Mouse (Mus musculus) myocyte (in vitro differentiated cells): ENCODE results near the gene Mepce.
A peak's percentile ranks its signal among the peaks of the same experiment; 100 is the strongest.

Source experiments
- E2F4 ChIP-seq: IDR thresholded peaks from one replicate; pipeline ENCODE4 v1.6.1; 2011; ENCODE audit warnings: mild to moderate bottlenecking, control low read depth, moderate library complexity; ENCODE audit not compliant: insufficient read depth
- MAX ChIP-seq: IDR thresholded peaks from one replicate; pipeline ENCODE4 v1.6.1; 2011; ENCODE audit warnings: low read depth, mild to moderate bottlenecking, control low read depth
- MYOD1 ChIP-seq, 3 experiments: IDR thresholded peaks; one replicate each; pipeline ENCODE4 v1.6.1; 2011; ENCODE audit warnings: control low read depth in 2 of 3, low read depth in 2 of 3, mild to moderate bottlenecking in 2 of 3, moderate library complexity in 1 of 3; ENCODE audit not compliant: insufficient read length in 2 of 3, control insufficient read depth in 1 of 3
- POLR2A ChIP-seq: IDR thresholded peaks from one replicate; pipeline ENCODE4 v1.6.1; 2011; ENCODE audit warnings: low read depth, mild to moderate bottlenecking, control low read depth, moderate library complexity; ENCODE audit not compliant: insufficient read length
- POLR2AphosphoS2 ChIP-seq: IDR thresholded peaks from one replicate; pipeline ENCODE4 v1.6.1; 2011; ENCODE audit warnings: low read depth, control low read depth; ENCODE audit not compliant: insufficient read length
- REST ChIP-seq: IDR thresholded peaks from one replicate; pipeline ENCODE4 v1.6.1; 2011; ENCODE audit warnings: mild to moderate bottlenecking, control low read depth, moderate library complexity; ENCODE audit not compliant: insufficient read depth, insufficient read length
- TCF12 ChIP-seq: IDR thresholded peaks from one replicate; pipeline ENCODE4 v1.6.1; 2011; ENCODE audit warnings: mild to moderate bottlenecking, control low read depth; ENCODE audit not compliant: poor library complexity, insufficient read depth, severe bottlenecking
- USF1 ChIP-seq: IDR thresholded peaks from one replicate; pipeline ENCODE4 v1.6.1; 2011; ENCODE audit warnings: low read depth, mild to moderate bottlenecking, control low read depth, moderate library complexity

- TF ChIP-seq POLR2AphosphoS2: peak; percentile 75
- TF ChIP-seq POLR2A: peak; percentile 61
- TF ChIP-seq TCF12: no peak
- no peak for TF ChIP-seq USF1
- no peak for TF ChIP-seq REST
- TF ChIP-seq MAX: no peak
- no peak for TF ChIP-seq E2F4
- TF ChIP-seq MYOD1 (IDR thresholded peaks at IDR 0.05; ENCODE audit: control insufficient read depth in 1 of 3, insufficient read length in 2 of 3, low read depth in 2 of 3): no peak
These were observed 8.8 kb downstream of the Mepce start, which contains the start of gene Ppp1r35 for GRCm38 (mm10) chr5:137778635-137779034.
